Mouse (Mus musculus) liver, adult 2 months (tissue): Measurements from ENCODE around the gene Pld1.

Experiments
- CTCF ChIP-seq: fragments of 200-500 bp; IDR thresholded peaks from 2 replicates; pipeline ENCODE4 v1.5.1; 2011; ENCODE audit warnings: low read depth, low read length, control low read depth
- POLR2A ChIP-seq: fragments of 200-500 bp; IDR thresholded peaks from 2 replicates; pipeline ENCODE4 v1.6.1; 2011; ENCODE audit warnings: low read length, control low read depth; ENCODE audit not compliant: insufficient read depth; ENCODE audit errors: extremely low read depth

GRCm38 (mm10) chr3:28091741-28092140 is 153.2 kb downstream of the Pld1 start:
- no peak for TF ChIP-seq CTCF
- TF ChIP-seq POLR2A, result no peak
